Mouse (Mus musculus) lung, postnatal 10 days (tissue): ENCODE measurements around the gene Atp6v1g3.

Experiments
- DNase-seq: peaks from one replicate; pipeline ENCODE4 v3.0.0; 2021

Gene Atp6v1g3

GRCm38 (mm10) chr1:138273438-138273837 is at the start of gene Atp6v1g3:
Atp6v1g3 (plus strand) TSS chr1:138273738.
- DNase-seq = no peak

- DNase-seq = no peak
Observed at GRCm38 (mm10) chr1:138233051-138233450, 40.5 kb upstream of the Atp6v1g3 start.

- DNase-seq = no peak
Observed at GRCm38 (mm10) chr1:138237252-138237651, 36.3 kb upstream of the Atp6v1g3 start.

GRCm38 (mm10) chr1:138243947-138244346 is 29.6 kb upstream of the Atp6v1g3 start:
- DNase-seq = peak; percentile 32

- DNase-seq = peak; percentile 32
Observed at GRCm38 (mm10) chr1:138244485-138244884, 29.1 kb upstream of the Atp6v1g3 start.

- no peak for DNase-seq
Observed at GRCm38 (mm10) chr1:138245103-138245502, 28.4 kb upstream of the Atp6v1g3 start.

GRCm38 (mm10) chr1:138245533-138245932 is 28.0 kb upstream of the Atp6v1g3 start:
- no peak for DNase-seq

- no peak for DNase-seq
Observed at GRCm38 (mm10) chr1:138246438-138247164, 26.9 kb upstream of the Atp6v1g3 start.

GRCm38 (mm10) chr1:138247699-138248483 is 25.6 kb upstream of the Atp6v1g3 start:
- no peak for DNase-seq

GRCm38 (mm10) chr1:138248770-138249169 is 24.8 kb upstream of the Atp6v1g3 start:
- no peak for DNase-seq

- DNase-seq = no peak
Observed at GRCm38 (mm10) chr1:138250951-138251350, 22.6 kb upstream of the Atp6v1g3 start.

GRCm38 (mm10) chr1:138256172-138256789 is 17.3 kb upstream of the Atp6v1g3 start:
- DNase-seq = no peak

GRCm38 (mm10) chr1:138258758-138259157 is 14.8 kb upstream of the Atp6v1g3 start:
- no peak for DNase-seq

- DNase-seq = no peak
Observed at GRCm38 (mm10) chr1:138261520-138261919, 12.0 kb upstream of the Atp6v1g3 start.

- no peak for DNase-seq
Observed at GRCm38 (mm10) chr1:138262408-138262807, 11.1 kb upstream of the Atp6v1g3 start.

- DNase-seq = no peak
Observed at GRCm38 (mm10) chr1:138267465-138268055, 6.0 kb upstream of the Atp6v1g3 start.

- no peak for DNase-seq
Observed at GRCm38 (mm10) chr1:138274930-138275329, 1.4 kb downstream of the Atp6v1g3 start.

- DNase-seq = peak; percentile 22
Observed at GRCm38 (mm10) chr1:138275859-138276258, 2.3 kb downstream of the Atp6v1g3 start.

- no peak for DNase-seq
Observed at GRCm38 (mm10) chr1:138281139-138281538, 7.6 kb downstream of the Atp6v1g3 start.

- peak; percentile 11 for DNase-seq
Observed at GRCm38 (mm10) chr1:138282413-138283141, 9.0 kb downstream of the Atp6v1g3 start.

GRCm38 (mm10) chr1:138287665-138288064 is 14.1 kb downstream of the Atp6v1g3 start:
- DNase-seq = no peak

- DNase-seq = no peak
Observed at GRCm38 (mm10) chr1:138288721-138289120, 15.2 kb downstream of the Atp6v1g3 start.
